Mouse (Mus musculus) ES-Bruce4 (cell line): ENCODE measurements at regions not wholly inside any gene's neighbourhood (a gene's known extent, or its start where the extent isn't known, plus 50 kb on each side); places are given as distances from the start of the nearest gene placed in this dataset.
A peak's percentile ranks its signal among the peaks of the same experiment; 100 is the strongest.

Source experiments
- CTCF ChIP-seq: IDR thresholded peaks from one replicate; pipeline ENCODE4 v1.8.1; 2011; ENCODE audit warnings: low read depth, low read length
- POLR2A ChIP-seq: IDR thresholded peaks from one replicate; pipeline ENCODE4 v1.8.1; 2011; ENCODE audit warnings: low read length; ENCODE audit not compliant: insufficient read depth

GRCm38 (mm10) chr13:97587088-97587487 lies 173.3 kb downstream of the Gm10260 start:
- peak; percentile 63 for TF ChIP-seq CTCF
- TF ChIP-seq POLR2A = no peak
